Mouse (Mus musculus): ENCODE measurements at regions not wholly inside any gene's neighbourhood (a gene's known extent, or its start where the extent isn't known, plus 50 kb on each side); places are given as distances from the start of the nearest gene placed in this dataset.

DNA sequence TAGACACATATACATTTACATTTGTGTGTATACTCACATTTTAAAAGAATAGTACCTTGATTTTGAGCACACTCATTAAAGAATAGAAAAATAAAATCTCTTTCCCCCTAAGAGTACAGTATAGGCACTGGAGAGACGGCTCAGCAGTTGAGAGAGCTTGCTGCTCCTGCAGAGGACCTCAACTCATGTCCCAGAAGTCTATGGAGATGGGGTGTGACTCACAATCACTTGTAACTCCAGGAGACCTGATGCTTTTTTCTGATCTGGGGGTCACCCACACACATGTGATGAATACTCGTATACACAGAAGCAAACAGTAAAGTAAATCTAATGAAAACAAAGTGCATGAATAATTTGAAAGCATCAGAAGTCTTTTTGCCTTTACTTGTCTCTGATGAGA, 129.5 kb upstream of the Peli1 start:
- no peak for ATAC-seq (replicated peaks in 1 of 2; ENCODE audit: insufficient read depth in 1 of 2, low FRiP score in 2 of 2, low TSS enrichment in 1 of 2, low read depth in 1 of 2, poor library complexity in 2 of 2, severe bottlenecking in 2 of 2)

DNA sequence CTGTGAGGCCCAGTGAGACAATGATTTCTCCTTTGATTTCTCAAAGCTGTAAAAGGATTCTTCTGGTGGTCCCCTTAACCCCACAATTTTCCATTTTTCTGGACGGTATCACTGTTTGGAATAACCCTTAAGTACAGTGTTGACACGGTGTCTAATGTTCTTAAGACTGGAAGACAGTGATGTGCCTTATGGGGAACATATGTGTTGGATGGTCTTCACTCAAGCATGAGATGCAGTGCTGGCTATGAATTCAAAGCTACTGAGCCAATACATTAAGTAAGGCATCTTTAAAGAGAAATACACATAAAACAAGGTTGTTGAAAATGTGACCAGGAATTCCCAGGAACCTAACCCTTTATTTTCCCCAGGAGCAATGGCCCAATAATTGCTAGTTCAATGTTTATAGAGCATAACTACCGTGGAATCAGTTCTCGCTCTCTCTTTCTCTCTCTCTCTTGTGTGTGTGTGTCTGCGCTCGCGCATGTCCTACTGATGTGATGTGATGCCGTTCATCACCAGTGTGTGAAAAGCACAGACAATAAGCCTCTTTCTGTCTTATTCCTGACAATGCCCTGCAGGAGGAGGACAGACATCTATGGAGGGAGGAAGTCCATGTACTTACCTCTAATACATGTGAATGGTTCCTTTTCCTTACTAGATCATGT, 125.4 kb upstream of the Peli1 start:
- ATAC-seq (replicated peaks in 1 of 2; ENCODE audit: insufficient read depth in 1 of 2, low FRiP score in 2 of 2, low TSS enrichment in 1 of 2, low read depth in 1 of 2, poor library complexity in 2 of 2, severe bottlenecking in 2 of 2) = no peak

DNA sequence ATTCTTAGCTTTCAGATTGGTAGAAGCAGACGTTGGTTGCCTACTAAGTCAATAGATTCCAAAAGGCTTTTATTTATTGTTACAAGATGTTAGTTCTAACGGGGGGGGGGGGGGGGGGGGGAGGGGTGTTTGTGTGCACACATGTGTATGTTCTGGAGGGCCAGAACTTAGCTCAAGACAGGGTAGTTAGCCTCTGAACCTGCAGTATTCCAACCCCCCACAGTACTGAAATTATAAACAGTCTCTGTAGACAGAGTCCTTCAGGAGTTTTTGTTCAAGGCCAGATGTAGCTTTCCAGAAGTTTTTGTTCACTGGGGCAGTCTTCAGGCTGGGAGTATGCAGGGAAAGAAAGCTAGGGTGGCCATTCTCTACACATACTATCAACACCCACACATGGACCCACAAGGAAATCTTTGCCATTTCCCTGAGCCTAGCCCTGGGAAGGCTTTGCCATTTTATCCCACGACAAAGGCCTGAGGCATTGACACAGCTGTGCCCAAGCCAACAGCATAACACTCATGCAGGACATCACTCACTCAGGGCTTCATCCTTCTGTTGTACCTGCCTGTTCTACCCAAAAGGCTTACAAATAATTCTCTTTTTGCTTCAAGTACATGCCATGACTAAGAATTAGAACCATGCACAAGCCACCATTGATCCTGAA, 123.6 kb upstream of the Peli1 start:
- ATAC-seq (replicated peaks in 1 of 2; ENCODE audit: insufficient read depth in 1 of 2, low FRiP score in 2 of 2, low TSS enrichment in 1 of 2, low read depth in 1 of 2, poor library complexity in 2 of 2, severe bottlenecking in 2 of 2) = no peak

DNA sequence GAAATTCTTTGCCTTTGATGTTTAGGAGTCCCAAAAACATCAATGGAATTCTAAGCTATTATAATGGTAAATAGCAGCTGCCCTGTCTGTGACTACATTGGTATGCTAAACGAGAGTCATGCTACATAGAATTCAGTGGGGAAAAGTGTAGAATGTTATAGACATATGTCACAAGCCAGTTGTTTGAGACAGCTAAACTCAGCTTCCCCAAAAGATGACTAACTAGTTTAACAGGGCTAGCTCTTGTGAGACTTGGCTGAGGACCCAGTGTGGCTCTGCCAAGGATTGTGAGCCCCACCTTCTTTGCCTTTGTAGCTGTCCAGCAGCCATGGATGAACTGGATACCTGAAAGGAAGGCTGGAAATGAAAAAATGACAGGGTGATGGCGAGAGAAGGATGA, 122.8 kb upstream of the Peli1 start:
- ATAC-seq (replicated peaks in 1 of 2; ENCODE audit: insufficient read depth in 1 of 2, low FRiP score in 2 of 2, low TSS enrichment in 1 of 2, low read depth in 1 of 2, poor library complexity in 2 of 2, severe bottlenecking in 2 of 2) = no peak

DNA sequence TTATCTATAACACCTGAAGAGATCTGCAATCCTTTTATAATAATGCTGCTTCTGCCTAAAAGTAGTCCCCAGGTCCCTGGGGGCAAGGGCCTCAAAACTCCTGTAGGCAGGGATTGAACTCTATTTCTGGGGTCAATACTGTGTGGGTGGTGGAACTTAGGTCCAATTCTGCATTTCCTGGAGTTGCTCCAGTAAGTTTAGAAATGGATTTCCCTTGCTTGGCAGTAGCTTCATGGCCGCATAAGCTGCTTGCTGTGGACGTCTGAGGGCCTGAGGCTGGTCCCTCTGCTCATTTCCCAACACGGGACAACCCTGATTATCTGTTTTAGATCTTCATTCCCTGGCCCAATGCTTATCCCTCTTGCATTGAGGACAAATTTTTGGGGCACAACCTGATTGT, 118.0 kb upstream of the Peli1 start:
- ATAC-seq (replicated peaks in 1 of 2; ENCODE audit: insufficient read depth in 1 of 2, low FRiP score in 2 of 2, low TSS enrichment in 1 of 2, low read depth in 1 of 2, poor library complexity in 2 of 2, severe bottlenecking in 2 of 2) = no peak

DNA sequence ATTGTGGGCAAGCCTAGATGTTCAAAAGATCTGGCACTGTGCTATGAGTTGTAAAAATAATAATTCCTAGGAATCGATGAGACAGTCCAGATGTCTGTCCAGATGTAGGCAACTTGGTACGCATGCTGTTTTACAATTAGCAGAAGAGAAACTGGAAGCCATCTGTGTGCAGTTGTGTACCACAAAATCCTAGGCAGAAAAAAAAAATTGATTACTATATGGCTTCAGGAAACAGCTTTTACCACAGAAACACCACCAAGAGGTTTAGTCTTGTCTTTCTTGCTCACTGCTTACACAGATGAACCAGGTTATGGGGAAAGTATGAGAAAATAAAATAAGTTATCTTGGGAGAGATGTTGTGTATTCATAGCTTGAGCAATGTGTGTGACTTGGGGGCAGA, 109.5 kb upstream of the Peli1 start:
- peak; percentile 12 to 29; a peak in 2 of 4 replicates for ATAC-seq (replicated peaks in 1 of 2; ENCODE audit: insufficient read depth in 1 of 2, low FRiP score in 2 of 2, low TSS enrichment in 1 of 2, low read depth in 1 of 2, poor library complexity in 2 of 2, severe bottlenecking in 2 of 2)

DNA sequence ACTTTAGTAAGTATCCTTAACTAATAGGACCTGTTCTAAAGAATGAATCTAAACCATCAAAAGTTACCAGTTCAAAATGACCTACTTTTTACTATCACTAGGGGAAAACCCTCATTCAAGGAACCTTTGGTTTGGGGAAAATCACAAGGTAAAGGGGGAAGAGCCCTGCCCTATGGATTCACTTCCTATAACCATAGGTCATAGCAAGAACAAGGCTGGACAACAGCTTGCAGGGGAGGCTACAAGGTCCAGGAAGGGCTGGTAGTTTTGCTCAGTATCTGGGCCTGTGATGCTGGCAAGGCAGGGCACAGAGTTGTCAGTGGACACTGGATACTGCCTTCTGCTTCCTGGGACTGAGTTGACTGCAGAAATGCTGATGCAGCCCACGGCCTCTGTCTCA, 109.1 kb upstream of the Peli1 start:
- ATAC-seq (replicated peaks in 1 of 2; ENCODE audit: insufficient read depth in 1 of 2, low FRiP score in 2 of 2, low TSS enrichment in 1 of 2, low read depth in 1 of 2, poor library complexity in 2 of 2, severe bottlenecking in 2 of 2) = no peak

DNA sequence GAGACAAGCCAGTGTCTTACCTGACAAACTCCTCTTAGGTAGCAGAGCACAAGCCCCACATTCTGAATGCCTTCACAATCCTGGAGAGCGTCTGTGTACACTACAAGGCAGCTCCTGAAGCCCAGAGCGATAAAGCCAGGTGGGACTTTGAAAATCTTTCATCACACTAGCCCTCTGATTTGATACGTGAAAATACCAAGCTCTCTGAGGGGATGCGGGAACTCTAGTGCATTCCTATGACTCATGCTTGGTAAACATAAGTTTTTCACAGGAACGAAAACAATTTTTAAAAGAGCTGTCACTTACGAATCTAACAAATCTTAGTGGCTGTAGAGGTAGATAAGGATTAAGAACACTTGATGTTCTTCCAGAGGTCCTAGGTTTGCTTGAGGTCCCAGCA, 108.6 kb upstream of the Peli1 start:
- no peak for ATAC-seq (replicated peaks in 1 of 2; ENCODE audit: insufficient read depth in 1 of 2, low FRiP score in 2 of 2, low TSS enrichment in 1 of 2, low read depth in 1 of 2, poor library complexity in 2 of 2, severe bottlenecking in 2 of 2)

DNA sequence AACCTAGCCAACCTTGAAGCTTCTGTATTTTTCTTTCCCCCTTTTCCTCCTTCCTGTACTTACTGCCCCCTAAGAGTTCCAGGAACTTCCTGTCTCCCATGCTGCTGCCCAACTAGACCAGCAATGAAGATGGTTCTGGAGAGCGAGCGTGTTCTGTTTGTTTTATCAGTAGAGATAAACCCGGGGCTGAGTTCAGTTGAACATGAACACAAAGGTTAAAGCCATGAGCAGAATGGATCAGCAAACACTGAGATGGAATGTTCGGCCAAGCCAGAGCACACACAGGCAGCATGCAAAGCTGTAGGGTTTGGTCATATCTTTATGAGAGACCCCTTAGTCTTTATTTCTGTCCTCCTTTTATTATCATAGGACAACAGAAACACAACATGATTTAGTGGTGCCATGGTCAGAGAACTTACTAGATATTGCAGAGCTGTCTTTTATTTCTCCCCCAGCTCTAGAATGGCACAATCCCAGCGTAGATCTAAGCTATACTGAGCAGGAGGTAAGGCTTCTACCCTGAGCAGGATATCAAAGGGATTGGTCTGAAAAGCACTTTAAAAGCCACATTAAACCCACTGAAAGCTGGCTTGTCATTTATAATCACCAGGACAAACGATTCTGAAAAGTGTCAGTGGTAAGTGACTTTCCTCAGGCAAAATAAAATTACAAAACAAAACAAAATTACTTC, 105.9 kb upstream of the Peli1 start:
- ATAC-seq (replicated peaks in 1 of 2; ENCODE audit: insufficient read depth in 1 of 2, low FRiP score in 2 of 2, low TSS enrichment in 1 of 2, low read depth in 1 of 2, poor library complexity in 2 of 2, severe bottlenecking in 2 of 2) = no peak

DNA sequence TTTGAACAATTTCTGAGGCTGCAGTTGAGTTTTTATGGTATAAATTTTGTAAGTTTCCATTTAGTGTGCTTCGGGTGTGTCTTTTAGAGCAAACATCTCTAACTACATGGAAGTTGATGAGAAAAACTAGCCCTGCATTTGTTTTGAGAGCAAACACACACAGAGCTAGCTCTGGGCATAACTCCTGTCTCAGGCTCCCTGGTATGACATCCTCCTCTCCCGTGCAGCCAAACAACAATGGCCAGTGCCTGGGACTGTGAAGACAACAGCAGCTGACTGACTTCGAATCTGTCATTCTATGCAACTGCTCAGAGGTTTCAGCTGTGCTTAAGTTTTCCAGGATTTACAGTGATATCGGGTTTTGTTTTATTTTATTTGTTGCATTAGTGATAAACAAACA, 105.3 kb upstream of the Peli1 start:
- ATAC-seq (replicated peaks in 1 of 2; ENCODE audit: insufficient read depth in 1 of 2, low FRiP score in 2 of 2, low TSS enrichment in 1 of 2, low read depth in 1 of 2, poor library complexity in 2 of 2, severe bottlenecking in 2 of 2) = no peak

DNA sequence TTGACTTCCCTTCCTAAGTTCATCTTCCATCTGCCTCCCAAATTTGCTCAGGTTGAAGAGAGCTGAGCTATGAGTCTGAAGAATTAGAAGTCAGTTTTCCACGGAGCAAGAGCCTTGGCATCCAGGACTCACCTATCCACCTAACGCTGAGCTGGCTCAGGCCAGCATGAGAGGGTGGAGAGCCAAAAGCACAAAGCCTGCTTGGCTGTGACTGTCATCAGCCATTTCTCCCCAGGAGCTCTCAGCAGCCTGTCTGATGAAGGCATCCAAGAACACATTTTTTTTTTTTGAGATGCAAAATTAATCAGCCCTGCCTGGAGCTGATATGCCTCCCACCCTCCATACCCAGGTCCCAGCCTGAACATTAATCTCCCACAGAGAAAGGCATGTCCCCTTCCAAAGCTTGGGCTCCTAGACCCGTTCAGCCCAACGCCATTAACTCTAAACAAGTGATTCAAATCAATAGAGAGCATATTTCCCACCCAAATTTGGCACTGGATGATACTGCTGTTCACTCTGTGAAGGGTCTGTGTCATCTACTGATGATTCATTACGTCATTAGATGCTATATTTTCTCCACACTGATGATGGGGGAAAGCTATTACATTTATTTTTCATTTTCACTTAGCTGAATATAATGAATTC, 103.8 kb upstream of the Peli1 start:
- ATAC-seq (replicated peaks in 1 of 2; ENCODE audit: insufficient read depth in 1 of 2, low FRiP score in 2 of 2, low TSS enrichment in 1 of 2, low read depth in 1 of 2, poor library complexity in 2 of 2, severe bottlenecking in 2 of 2) = no peak

DNA sequence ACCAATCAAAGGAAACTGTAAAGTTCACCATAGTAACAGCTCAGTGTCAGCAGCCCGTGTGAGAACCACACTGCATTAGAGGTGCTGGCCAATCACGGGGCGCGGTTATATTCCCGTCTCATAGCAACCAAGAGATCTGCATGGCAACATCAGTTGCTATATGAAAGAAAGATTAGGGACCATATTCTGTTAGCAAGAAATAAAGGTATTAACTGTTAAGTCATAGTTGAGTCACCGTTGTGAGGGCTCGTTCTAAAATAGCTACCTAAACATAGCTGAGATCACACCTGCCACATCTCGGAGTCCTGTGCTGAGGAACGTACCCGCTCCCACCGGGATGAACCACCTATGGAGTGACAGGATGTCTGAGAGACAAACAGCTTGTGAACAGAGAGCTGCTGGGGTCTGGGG, 103.2 kb upstream of the Peli1 start:
- ATAC-seq (replicated peaks in 1 of 2; ENCODE audit: insufficient read depth in 1 of 2, low FRiP score in 2 of 2, low TSS enrichment in 1 of 2, low read depth in 1 of 2, poor library complexity in 2 of 2, severe bottlenecking in 2 of 2) = no peak

DNA sequence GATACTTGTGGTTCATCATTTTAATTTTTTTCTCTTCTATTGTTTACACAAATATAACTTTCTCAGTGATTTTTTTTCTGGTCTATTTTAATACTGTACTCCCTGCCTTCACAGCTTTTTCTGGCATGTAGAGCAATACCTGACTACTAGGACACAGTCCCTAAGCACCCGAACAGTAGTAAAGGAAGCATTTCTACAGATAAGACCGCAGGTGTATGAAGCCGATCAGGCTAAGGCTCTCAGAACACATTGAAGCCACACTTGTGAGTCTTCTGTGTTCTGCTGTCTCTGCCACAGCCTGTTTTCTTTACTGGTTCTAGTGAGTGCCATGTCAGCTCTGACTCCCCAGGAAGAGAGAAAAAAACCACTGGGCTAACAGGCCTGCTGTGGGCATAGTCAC, 102.2 kb upstream of the Peli1 start:
- no peak for ATAC-seq (replicated peaks in 1 of 2; ENCODE audit: insufficient read depth in 1 of 2, low FRiP score in 2 of 2, low TSS enrichment in 1 of 2, low read depth in 1 of 2, poor library complexity in 2 of 2, severe bottlenecking in 2 of 2)

DNA sequence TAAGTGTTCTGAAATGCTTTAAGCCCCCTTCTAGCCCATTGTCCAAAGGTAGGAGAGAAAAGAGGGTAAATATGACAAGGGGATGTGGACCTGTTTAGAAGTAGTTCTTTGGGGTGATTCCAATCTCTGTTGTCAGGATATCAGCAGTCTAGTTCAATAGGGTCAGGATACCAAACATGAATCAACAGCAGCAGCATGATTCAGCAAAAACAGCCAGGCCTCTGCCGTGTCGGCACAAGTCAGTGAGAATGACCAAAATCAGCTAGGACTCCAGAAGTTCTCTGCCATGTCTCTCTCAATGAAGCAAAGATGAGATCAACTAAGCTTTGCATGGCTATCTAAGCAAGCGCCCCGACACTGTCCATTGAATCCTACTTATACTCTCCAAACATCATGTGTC, 97.5 kb upstream of the Peli1 start:
- ATAC-seq (replicated peaks in 1 of 2; ENCODE audit: insufficient read depth in 1 of 2, low FRiP score in 2 of 2, low TSS enrichment in 1 of 2, low read depth in 1 of 2, poor library complexity in 2 of 2, severe bottlenecking in 2 of 2) = no peak

DNA sequence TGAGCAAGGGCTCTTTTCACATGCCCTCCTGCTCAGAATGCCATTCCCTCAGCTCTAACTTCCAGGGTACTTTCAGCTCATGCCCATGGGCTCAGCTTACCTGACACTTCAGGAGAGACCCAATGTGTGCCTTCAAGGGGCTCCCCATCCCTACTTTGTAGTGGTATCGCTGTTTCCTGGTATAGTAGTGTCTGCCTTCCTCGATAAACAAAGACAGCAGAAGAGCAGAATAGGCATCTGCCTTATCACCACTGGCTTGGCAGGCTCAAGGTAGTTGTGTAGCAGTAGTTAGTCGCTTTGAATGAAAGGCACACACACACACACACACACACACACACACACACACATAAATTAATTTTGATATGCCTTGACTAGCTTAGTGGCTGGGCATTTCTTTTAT, 89.7 kb upstream of the Peli1 start:
- ATAC-seq (replicated peaks in 1 of 2; ENCODE audit: insufficient read depth in 1 of 2, low FRiP score in 2 of 2, low TSS enrichment in 1 of 2, low read depth in 1 of 2, poor library complexity in 2 of 2, severe bottlenecking in 2 of 2) = no peak

DNA sequence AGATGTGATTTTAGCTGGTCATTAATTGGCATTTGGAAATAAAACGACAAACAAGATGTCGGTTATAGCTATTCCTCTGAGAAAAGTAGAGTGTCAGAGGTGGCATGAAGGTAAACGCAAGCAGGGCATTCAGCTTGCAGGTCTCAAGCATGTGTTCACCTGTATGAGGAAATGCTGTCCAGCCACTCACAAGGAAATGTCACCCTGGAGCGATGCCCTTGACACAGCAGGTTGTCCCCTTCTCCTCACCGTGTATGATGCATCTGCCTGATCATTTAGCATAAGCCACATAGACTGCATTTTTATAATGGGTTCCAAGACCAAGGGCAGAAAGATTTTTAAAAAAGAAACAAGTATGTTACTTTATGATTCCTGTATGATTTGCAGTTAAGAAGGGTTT, 83.9 kb upstream of the Peli1 start:
- no peak for ATAC-seq (replicated peaks in 1 of 2; ENCODE audit: insufficient read depth in 1 of 2, low FRiP score in 2 of 2, low TSS enrichment in 1 of 2, low read depth in 1 of 2, poor library complexity in 2 of 2, severe bottlenecking in 2 of 2)

DNA sequence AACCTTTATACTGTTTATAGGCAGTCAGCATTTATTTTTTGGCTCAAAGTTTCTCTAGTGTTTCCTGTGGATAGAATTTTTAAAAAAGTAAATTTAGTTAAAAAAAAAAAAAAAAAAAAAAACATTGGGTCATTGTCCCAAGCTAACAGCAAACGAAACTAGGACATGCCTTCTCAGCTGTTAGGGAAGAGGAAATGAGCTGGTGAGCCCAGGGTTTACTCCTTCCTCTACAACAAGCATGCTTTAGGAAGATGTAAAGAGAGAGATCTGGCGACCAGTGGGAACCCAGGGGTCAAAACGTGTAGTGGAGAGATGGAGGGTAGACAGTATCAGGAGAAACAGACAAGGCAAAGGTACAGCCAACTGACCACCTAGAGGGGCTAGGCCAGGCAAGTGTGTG, 81.6 kb upstream of the Peli1 start:
- no peak for ATAC-seq (replicated peaks in 1 of 2; ENCODE audit: insufficient read depth in 1 of 2, low FRiP score in 2 of 2, low TSS enrichment in 1 of 2, low read depth in 1 of 2, poor library complexity in 2 of 2, severe bottlenecking in 2 of 2)

DNA sequence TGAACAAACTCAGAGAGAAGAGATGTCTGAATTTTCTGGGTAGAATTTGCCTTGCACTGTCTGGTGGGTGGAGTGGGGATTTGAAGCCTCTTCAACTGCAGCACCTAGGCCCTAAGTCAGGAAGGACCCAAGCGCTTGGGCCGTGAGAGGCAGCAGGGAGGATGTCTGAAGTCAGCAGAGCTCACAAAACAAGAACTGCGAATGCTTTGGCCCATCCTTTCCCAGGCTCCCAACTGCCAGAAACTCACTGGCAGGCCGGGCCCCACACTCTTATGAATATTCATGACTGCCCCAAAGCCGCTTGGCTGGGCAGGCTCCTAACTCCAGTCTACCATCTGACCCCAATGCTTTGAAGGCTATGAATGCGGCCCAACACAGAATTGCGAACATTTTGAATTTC, 80.2 kb upstream of the Peli1 start:
- ATAC-seq (replicated peaks in 1 of 2; ENCODE audit: insufficient read depth in 1 of 2, low FRiP score in 2 of 2, low TSS enrichment in 1 of 2, low read depth in 1 of 2, poor library complexity in 2 of 2, severe bottlenecking in 2 of 2) = no peak
